Mouse (Mus musculus) spleen, adult 2 months (tissue): ENCODE measurements around the gene Dnal4. TPM values are rescaled to one million over a fixed set of nuclear protein-coding genes. Genes with fewer than 3 reads are reported as not detected.

Experiments used
- DNase-seq, 2 experiments: peaks; one replicate each; pipeline versions ENCODE4 v3.0.0 to v3.0.0-alpha.2; 2012 to 2021; ENCODE audit warnings: low spot score in 2 of 2, low read depth in 1 of 2
- H3K27ac ChIP-seq: fragments of 200-500 bp; 2 replicates; pipeline ENCODE4 v1.5.1; 2012; ENCODE audit warnings: low read length, inconsistent platforms; ENCODE audit not compliant: insufficient read depth
- H3K27me3 ChIP-seq: fragments of 200-500 bp; 2 replicates; pipeline ENCODE4 v1.6.1; 2012; ENCODE audit warnings: mild to moderate bottlenecking, moderate library complexity, low read length, inconsistent platforms; ENCODE audit not compliant: control insufficient read depth, insufficient read depth
- H3K36me3 ChIP-seq: fragments of 200-500 bp; 2 replicates; pipeline ENCODE4 v1.6.1; 2012; ENCODE audit warnings: mild to moderate bottlenecking, low read length, inconsistent platforms; ENCODE audit not compliant: control insufficient read depth, insufficient read depth
- H3K4me1 ChIP-seq: fragments of 200-500 bp; 2 replicates; pipeline ENCODE4 v1.6.1; 2011; ENCODE audit warnings: inconsistent platforms; ENCODE audit not compliant: control insufficient read depth, insufficient read depth, insufficient read length
- H3K4me3 ChIP-seq: fragments of 200-500 bp; 2 replicates; pipeline ENCODE4 v1.5.1; 2011; ENCODE audit warnings: mild to moderate bottlenecking, inconsistent platforms; ENCODE audit not compliant: insufficient read depth, insufficient read length; ENCODE audit errors: extremely low read depth
- CTCF ChIP-seq: fragments of 200-500 bp; IDR thresholded peaks from 2 replicates; pipeline ENCODE4 v1.5.1; 2011; ENCODE audit warnings: mild to moderate bottlenecking, inconsistent platforms; ENCODE audit not compliant: insufficient read depth, insufficient read length, insufficient replicate concordance; ENCODE audit errors: extremely low read depth
- POLR2A ChIP-seq: fragments of 200-500 bp; IDR thresholded peaks from 2 replicates; pipeline ENCODE4 v1.6.1; 2011; ENCODE audit warnings: low read depth, low read length, inconsistent platforms
- WGBS: fragments of 180-500 bp; shearing (Covaris S2); methylation state at CpG from one replicate; pipeline ENCODE4 v1.1.7; 2018; 5-methylcytosine and 5-hydroxymethylcytosine counted together
- polyA plus RNA-seq: library from polyadenylated mRNA; depleted of rRNA; stranded (reverse); fragments of >200 nt; gene quantifications from 2 replicates; pipeline ENCODE4 v1.2.3, GENCODE M21; 2012; rRNA removed

Dnal4 gene
- polyA plus RNA-seq, 1 experiment: 18.1 TPM

- TF ChIP-seq POLR2A (no peak), CTCF (no peak)
- no peak for DNase-seq
- WGBS: 91% methylated on average over 8 of the region's 8 CpGs
- Histone ChIP-seq H3K4me1 (no peaks in the 10 kb centered on the region), H3K36me3 (peaks cover 45% of the 10 kb centered on the region), H3K27me3 (no peaks in the 10 kb centered on the region), H3K27ac (no peak overlapping the region), H3K4me3 (no peak overlapping the region)
These were observed 57.4 kb downstream of the Dnal4 start for GRCm38 (mm10) chr15:79720267-79720666.

DNA sequence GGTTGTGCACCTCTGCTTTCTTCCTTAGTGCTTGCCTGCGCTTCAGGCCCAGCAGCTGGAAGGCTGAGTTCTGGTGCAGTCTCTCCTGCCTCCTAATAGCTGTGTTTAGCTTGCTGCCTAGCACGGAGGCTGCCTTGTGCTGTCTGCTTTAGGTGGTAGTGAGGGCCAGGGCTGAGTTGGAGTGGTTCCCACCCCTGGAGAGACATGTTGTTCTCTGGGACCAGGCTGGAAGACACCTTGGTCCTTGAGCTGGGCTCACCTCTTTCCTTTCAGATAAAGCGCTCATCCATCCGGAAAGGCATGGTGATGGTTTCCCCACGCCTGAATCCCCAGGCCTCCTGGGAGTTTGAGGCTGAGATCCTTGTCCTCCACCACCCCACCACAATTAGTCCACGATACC lies 60.9 kb downstream of the Dnal4 start:
- Histone ChIP-seq H3K36me3 (peaks cover 62% of the 10 kb centered on the region), H3K27ac (no peak overlapping the region), H3K4me3 (no peak overlapping the region), H3K4me1 (no peaks in the 10 kb centered on the region), H3K27me3 (no peaks in the 10 kb centered on the region)
- TF ChIP-seq POLR2A (no peak), CTCF (no peak)
- DNase-seq: no peak
- WGBS: 97% methylated on average over 6 of the region's 6 CpGs

- Histone ChIP-seq H3K4me1 (no peaks in the 10 kb centered on the region), H3K36me3 (peaks cover 65% of the 10 kb centered on the region), H3K27ac (no peak overlapping the region), H3K27me3 (no peaks in the 10 kb centered on the region), H3K4me3 (no peak overlapping the region)
- WGBS: 94% methylated on average over 7 of the region's 7 CpGs
- TF ChIP-seq CTCF: no peak
- TF ChIP-seq POLR2A: no peak
- DNase-seq: no peak
These were observed 62.0 kb downstream of the Dnal4 start for GRCm38 (mm10) chr15:79715646-79716045.

Other genes with a start within 250 kb of the Dnal4 start
- 158 and 200 TPM in 2 replicates for gene Ddx17, start 231.1 kb downstream of the Dnal4 start, polyA plus RNA-seq
- gene Dmc1, start 172.7 kb downstream of the Dnal4 start, polyA plus RNA-seq: 0.07 and 0.13 TPM in 2 replicates
- gene Fam227a, start 118.9 kb downstream of the Dnal4 start, polyA plus RNA-seq: 0.28 and 0.41 TPM in 2 replicates
- gene Cby1, start 118.7 kb downstream of the Dnal4 start, polyA plus RNA-seq: 3.9 and 4.2 TPM in 2 replicates
- gene Tomm22, start 107.0 kb downstream of the Dnal4 start, polyA plus RNA-seq: 18.7 and 19.5 TPM in 2 replicates
- 11.5 and 16.3 TPM in 2 replicates for gene Josd1, start 89.9 kb downstream of the Dnal4 start, polyA plus RNA-seq
- gene Gtpbp1, start 87.0 kb downstream of the Dnal4 start, polyA plus RNA-seq: 40.3 and 50.4 TPM in 2 replicates
- gene Sun2, start 35.3 kb downstream of the Dnal4 start, polyA plus RNA-seq: 101 and 116 TPM in 2 replicates
- 1.3 and 1.7 TPM in 2 replicates for gene Nptxr, start 26.9 kb upstream of the Dnal4 start, polyA plus RNA-seq
- gene Npcd, start 56.4 kb upstream of the Dnal4 start, polyA plus RNA-seq: 0.13 and 0.68 TPM in 2 replicates
- gene Cbx6, start 56.8 kb upstream of the Dnal4 start, polyA plus RNA-seq: 24.4 and 33.6 TPM in 2 replicates
- 99.9 and 104 TPM in 2 replicates for gene Apobec3, start 113.8 kb upstream of the Dnal4 start, polyA plus RNA-seq
- gene Cbx7, start 193.3 kb upstream of the Dnal4 start, polyA plus RNA-seq: 82.9 and 95.8 TPM in 2 replicates
- 14.5 and 17.5 TPM in 2 replicates for gene Pdgfb, start 237.1 kb upstream of the Dnal4 start, polyA plus RNA-seq